Mouse (Mus musculus): Measurements from ENCODE around the gene Psme2b. TPM values are rescaled to one million over a fixed set of nuclear protein-coding genes. Genes with fewer than 3 reads are reported as not detected.
"Not testable (repeated sequence)": the region's sequence is repeated elsewhere in the genome, so short reads cannot be mapped to it uniquely, and the experiment has no call there.

Gene Psme2b
- polyA plus RNA-seq, 1 experiment from 2014 or later = 3.8 TPM

- H3K27me3 ChIP-seq (ENCODE audit: insufficient read depth, low read length); H3K4me1 ChIP-seq (ENCODE audit: insufficient read depth, low read length); H3K4me3 ChIP-seq (ENCODE audit: low read length); H3K4me2 ChIP-seq (replicated peaks; ENCODE audit: low read depth, low read length); H3K9me3 ChIP-seq (ENCODE audit: low read length); H3K27ac ChIP-seq (ENCODE audit: low read length); H3K9ac ChIP-seq (replicated peaks; ENCODE audit: low read length); ATAC-seq (ENCODE audit: low FRiP score, low TSS enrichment); H3K36me3 ChIP-seq (ENCODE audit: insufficient read depth, low read length): not testable (repeated sequence)
- no CpG with 5 or more reads among the region's 1 CpGs for WGBS
Measured at GRCm38 (mm10) chr11:48974686-48975085, 28.7 kb upstream of the Psme2b start.

- not testable (repeated sequence) for ATAC-seq (ENCODE audit: low FRiP score, low TSS enrichment); H3K27me3 ChIP-seq (ENCODE audit: insufficient read depth, low read length); H3K4me2 ChIP-seq (replicated peaks; ENCODE audit: low read depth, low read length); H3K9ac ChIP-seq (replicated peaks; ENCODE audit: low read length); H3K4me1 ChIP-seq (ENCODE audit: insufficient read depth, low read length); H3K27ac ChIP-seq (ENCODE audit: low read length); H3K36me3 ChIP-seq (ENCODE audit: insufficient read depth, low read length); H3K4me3 ChIP-seq (ENCODE audit: low read length); H3K9me3 ChIP-seq (ENCODE audit: low read length)
Measured at GRCm38 (mm10) chr11:48939286-48939685, 6.7 kb downstream of the Psme2b start.

DNA sequence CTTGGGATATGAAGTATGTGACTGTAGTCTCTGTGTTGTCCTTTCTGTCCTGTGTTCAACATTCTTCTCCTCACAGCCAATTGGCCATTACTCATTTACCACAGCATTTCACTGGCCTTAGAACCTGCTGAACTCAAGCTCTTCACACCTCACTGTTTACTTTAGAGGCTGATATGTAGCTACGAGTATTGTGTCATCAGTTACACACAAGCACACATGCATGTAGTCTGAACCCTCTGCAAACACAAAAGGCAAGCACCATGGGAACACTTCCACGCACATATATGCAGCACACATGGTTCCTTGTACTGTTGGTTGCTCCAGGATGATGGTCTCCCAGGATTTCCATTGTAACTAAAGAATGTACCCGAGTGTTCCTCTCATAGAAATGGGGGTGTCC is 10.7 kb downstream of the Psme2b start:
- H3K36me3 ChIP-seq (ENCODE audit: insufficient read depth, low read length) = not testable (repeated sequence)
- no CpG with 5 or more reads among the region's 3 CpGs for WGBS

GRCm38 (mm10) chr11:48933923-48934322 is 12.1 kb downstream of the Psme2b start:
- H3K4me2 ChIP-seq (replicated peaks; ENCODE audit: low read depth, low read length); H3K27me3 ChIP-seq (ENCODE audit: insufficient read depth, low read length); H3K9me3 ChIP-seq (ENCODE audit: low read length); H3K4me1 ChIP-seq (ENCODE audit: insufficient read depth, low read length); H3K36me3 ChIP-seq (ENCODE audit: insufficient read depth, low read length); H3K4me3 ChIP-seq (ENCODE audit: low read length); H3K9ac ChIP-seq (replicated peaks; ENCODE audit: low read length); H3K27ac ChIP-seq (ENCODE audit: low read length): not testable (repeated sequence)
- WGBS = 25% methylated on average over 1 of the region's 1 CpGs
- ATAC-seq (ENCODE audit: low FRiP score, low TSS enrichment) = 0 out of 2 replicates have a peak, but pooled peaks have one; percentile 19

More for the DNA sequence above, 10.7 kb downstream of the Psme2b start:
- not testable (repeated sequence) for H3K27me3 ChIP-seq (ENCODE audit: insufficient read depth, low read length); H3K4me3 ChIP-seq (ENCODE audit: low read length); H3K4me1 ChIP-seq (ENCODE audit: insufficient read depth, low read length); H3K9me3 ChIP-seq (ENCODE audit: low read length); ATAC-seq (ENCODE audit: low FRiP score, low TSS enrichment); H3K9ac ChIP-seq (replicated peaks; ENCODE audit: low read length); H3K4me2 ChIP-seq (replicated peaks; ENCODE audit: low read depth, low read length); H3K27ac ChIP-seq (ENCODE audit: low read length)

- H3K4me1 ChIP-seq (ENCODE audit: insufficient read depth, low read length); H3K36me3 ChIP-seq (ENCODE audit: insufficient read depth, low read length); ATAC-seq (ENCODE audit: low FRiP score, low TSS enrichment); H3K27ac ChIP-seq (ENCODE audit: low read length); H3K9me3 ChIP-seq (ENCODE audit: low read length); H3K4me2 ChIP-seq (replicated peaks; ENCODE audit: low read depth, low read length); H3K4me3 ChIP-seq (ENCODE audit: low read length); H3K9ac ChIP-seq (replicated peaks; ENCODE audit: low read length); H3K27me3 ChIP-seq (ENCODE audit: insufficient read depth, low read length): not testable (repeated sequence)
- 52% methylated on average over 1 of the region's 1 CpGs for WGBS
Measured at GRCm38 (mm10) chr11:48933422-48933821, 12.6 kb downstream of the Psme2b start.

DNA sequence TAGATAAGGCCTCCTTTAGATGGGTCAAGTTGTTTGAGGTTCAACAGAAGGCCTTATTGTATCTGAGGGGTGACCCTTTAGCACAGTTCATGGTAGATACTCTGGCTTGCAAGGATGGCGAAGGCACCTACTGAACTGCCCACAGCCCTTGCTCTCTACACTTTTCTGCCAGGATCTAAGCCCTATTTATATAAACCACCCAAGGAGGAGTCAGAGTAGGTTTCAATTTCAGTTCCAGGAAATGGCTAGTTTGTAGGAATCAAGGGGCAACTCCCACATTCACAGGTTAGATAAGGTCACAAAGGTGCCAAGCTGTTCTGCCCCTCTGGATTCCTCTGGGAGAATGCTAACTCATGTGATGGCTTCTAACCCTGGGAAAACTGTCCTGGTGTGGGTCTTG is 17.9 kb downstream of the Psme2b start:
- H3K4me3 ChIP-seq (ENCODE audit: low read length); H3K36me3 ChIP-seq (ENCODE audit: insufficient read depth, low read length); H3K4me1 ChIP-seq (ENCODE audit: insufficient read depth, low read length); H3K9ac ChIP-seq (replicated peaks; ENCODE audit: low read length); H3K9me3 ChIP-seq (ENCODE audit: low read length); H3K4me2 ChIP-seq (replicated peaks; ENCODE audit: low read depth, low read length); ATAC-seq (ENCODE audit: low FRiP score, low TSS enrichment); H3K27ac ChIP-seq (ENCODE audit: low read length); H3K27me3 ChIP-seq (ENCODE audit: insufficient read depth, low read length): not testable (repeated sequence)
- 63% methylated on average over 1 of the region's 1 CpGs for WGBS

DNA sequence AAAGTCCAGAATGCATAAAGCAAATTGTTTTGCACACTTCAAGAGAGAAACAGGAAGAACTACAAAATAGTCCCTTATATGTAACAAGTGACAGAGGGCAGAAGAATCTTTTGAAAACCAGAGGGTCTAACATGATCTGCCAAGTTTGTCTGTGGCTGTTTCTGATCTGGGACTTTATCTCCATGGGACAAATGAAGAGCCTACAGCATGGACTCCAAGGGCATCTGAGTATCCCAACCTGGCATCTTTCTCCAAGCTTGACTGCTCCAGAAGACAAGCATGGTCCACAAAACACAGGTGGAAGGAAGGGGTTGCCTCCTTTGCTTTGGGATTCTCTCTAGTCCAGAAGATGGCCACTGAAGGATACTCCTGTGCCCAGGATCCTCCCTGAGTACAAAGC is 19.6 kb downstream of the Psme2b start:
- H3K27me3 ChIP-seq (ENCODE audit: insufficient read depth, low read length); ATAC-seq (ENCODE audit: low FRiP score, low TSS enrichment); H3K9ac ChIP-seq (replicated peaks; ENCODE audit: low read length); H3K27ac ChIP-seq (ENCODE audit: low read length); H3K4me2 ChIP-seq (replicated peaks; ENCODE audit: low read depth, low read length); H3K9me3 ChIP-seq (ENCODE audit: low read length); H3K36me3 ChIP-seq (ENCODE audit: insufficient read depth, low read length); H3K4me3 ChIP-seq (ENCODE audit: low read length); H3K4me1 ChIP-seq (ENCODE audit: insufficient read depth, low read length): not testable (repeated sequence)

- H3K36me3 ChIP-seq (ENCODE audit: insufficient read depth, low read length); ATAC-seq (ENCODE audit: low FRiP score, low TSS enrichment); H3K9me3 ChIP-seq (ENCODE audit: low read length); H3K4me2 ChIP-seq (replicated peaks; ENCODE audit: low read depth, low read length); H3K4me3 ChIP-seq (ENCODE audit: low read length); H3K27me3 ChIP-seq (ENCODE audit: insufficient read depth, low read length); H3K4me1 ChIP-seq (ENCODE audit: insufficient read depth, low read length); H3K9ac ChIP-seq (replicated peaks; ENCODE audit: low read length); H3K27ac ChIP-seq (ENCODE audit: low read length): not testable (repeated sequence)
- WGBS = 85% methylated on average over 4 of the region's 5 CpGs
Measured at GRCm38 (mm10) chr11:48923818-48924217, 22.2 kb downstream of the Psme2b start.

GRCm38 (mm10) chr11:48918380-48918779 is 27.6 kb downstream of the Psme2b start:
- Histone ChIP-seq H3K36me3 (ENCODE audit: insufficient read depth, low read length) (no peaks in the 10 kb centered on the region), H3K27me3 (ENCODE audit: insufficient read depth, low read length) (no peaks in the 10 kb centered on the region), H3K9ac (replicated peaks; ENCODE audit: low read length) (no peak overlapping the region), H3K27ac (ENCODE audit: low read length) (no peak overlapping the region), H3K4me3 (ENCODE audit: low read length) (no peak overlapping the region), H3K9me3 (ENCODE audit: low read length) (no peaks in the 10 kb centered on the region), H3K4me1 (ENCODE audit: insufficient read depth, low read length) (no peaks in the 10 kb centered on the region), H3K4me2 (replicated peaks; ENCODE audit: low read depth, low read length) (no peak overlapping the region)
- ATAC-seq (ENCODE audit: low FRiP score, low TSS enrichment) = no peak
- WGBS = 75% methylated on average over 3 of the region's 3 CpGs

DNA sequence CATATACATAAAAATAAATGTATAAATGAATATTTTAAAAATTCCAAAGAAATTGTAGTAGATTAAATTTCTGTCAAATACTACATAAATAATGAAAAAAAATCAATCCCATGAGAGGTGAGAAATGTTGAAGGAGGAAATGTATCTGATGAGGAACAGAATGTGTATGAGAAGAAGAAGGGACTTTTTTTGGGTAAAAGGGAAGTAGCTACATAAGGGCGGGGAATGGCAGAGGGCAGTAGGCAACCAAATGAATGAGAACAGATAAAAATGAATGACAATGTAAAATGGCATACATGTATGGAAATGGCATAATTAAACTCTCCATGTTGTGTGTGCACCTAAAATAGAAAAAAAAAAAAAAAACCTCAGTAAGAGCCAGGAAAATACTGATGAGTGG is 32.4 kb downstream of the Psme2b start:
- Histone ChIP-seq H3K4me2 (replicated peaks; ENCODE audit: low read depth, low read length) (no peak overlapping the region), H3K9me3 (ENCODE audit: low read length) (no peaks in the 10 kb centered on the region), H3K27me3 (ENCODE audit: insufficient read depth, low read length) (no peaks in the 10 kb centered on the region), H3K27ac (ENCODE audit: low read length) (no peak overlapping the region), H3K4me3 (ENCODE audit: low read length) (no peak overlapping the region), H3K9ac (replicated peaks; ENCODE audit: low read length) (no peak overlapping the region), H3K36me3 (ENCODE audit: insufficient read depth, low read length) (no peaks in the 10 kb centered on the region), H3K4me1 (ENCODE audit: insufficient read depth, low read length) (no peaks in the 10 kb centered on the region)
- ATAC-seq (ENCODE audit: low FRiP score, low TSS enrichment) = no peak
- 87% methylated on average over 1 of the region's 1 CpGs for WGBS

- Histone ChIP-seq H3K27ac (ENCODE audit: low read length) (no peak overlapping the region), H3K27me3 (ENCODE audit: insufficient read depth, low read length) (no peaks in the 10 kb centered on the region), H3K9me3 (ENCODE audit: low read length) (no peaks in the 10 kb centered on the region), H3K4me2 (replicated peaks; ENCODE audit: low read depth, low read length) (no peak overlapping the region), H3K36me3 (ENCODE audit: insufficient read depth, low read length) (no peaks in the 10 kb centered on the region), H3K4me1 (ENCODE audit: insufficient read depth, low read length) (no peaks in the 10 kb centered on the region), H3K9ac (replicated peaks; ENCODE audit: low read length) (no peak overlapping the region), H3K4me3 (ENCODE audit: low read length) (no peak overlapping the region)
- 77% methylated on average over 1 of the region's 1 CpGs for WGBS
- no peak for ATAC-seq (ENCODE audit: low FRiP score, low TSS enrichment)
Measured at GRCm38 (mm10) chr11:48908459-48908858, 37.5 kb downstream of the Psme2b start.
